Mouse (Mus musculus) bone marrow, adult 2 months (tissue): Measurements from ENCODE around the gene Naa40. TPM values are rescaled to one million over a fixed set of nuclear protein-coding genes. Genes with fewer than 3 reads are reported as not detected.

Experiments
- H3K27ac ChIP-seq: fragments of 200-500 bp; 2 replicates; pipeline ENCODE4 v1.5.1; 2012; ENCODE audit warnings: low read depth, mild to moderate bottlenecking, control low read depth, inconsistent platforms, low read length; ENCODE audit not compliant: control insufficient read depth, poor library complexity, insufficient read depth
- H3K4me1 ChIP-seq: fragments of 200-500 bp; 2 replicates; pipeline ENCODE4 v1.6.1; 2011; ENCODE audit warnings: low read length; ENCODE audit not compliant: control insufficient read depth, insufficient read depth
- H3K4me3 ChIP-seq: fragments of 200-500 bp; replicated peaks from 2 replicates; pipeline ENCODE3; 2011; ENCODE audit warnings: mild to moderate bottlenecking, low read depth, low read length, control low read depth; ENCODE audit not compliant: control insufficient read depth
- CTCF ChIP-seq: fragments of 200-500 bp; IDR thresholded peaks from 2 replicates; pipeline ENCODE4 v1.5.1; 2011; ENCODE audit warnings: low read length, control low read depth; ENCODE audit not compliant: control insufficient read depth, insufficient read depth
- POLR2A ChIP-seq: fragments of 200-500 bp; IDR thresholded peaks from 2 replicates; pipeline ENCODE4 v1.6.1; 2011; ENCODE audit warnings: low read depth, mild to moderate bottlenecking, control low read depth, low read length, borderline replicate concordance; ENCODE audit not compliant: control insufficient read depth
- WGBS: fragments of 180-500 bp; shearing (Covaris S2); methylation state at CpG from one replicate; pipeline ENCODE4 v1.1.7; 2018; 5-methylcytosine and 5-hydroxymethylcytosine counted together
- polyA plus RNA-seq: library from polyadenylated mRNA; stranded (reverse); fragments of >200 nt; gene quantifications from 2 replicates; pipeline ENCODE4 v1.2.4, GENCODE M21; 2011; ENCODE audit warnings: low replicate concordance; ENCODE audit not compliant: missing spikeins, insufficient read depth, insufficient read length

Gene Naa40
- polyA plus RNA-seq, 1 experiment, result 16.3 TPM

- Histone ChIP-seq H3K4me3 (no peak overlapping the region), H3K4me1 (no peaks in the 10 kb centered on the region), H3K27ac (no peak overlapping the region)
- WGBS, result 84% methylated on average over 13 of the region's 13 CpGs
- TF ChIP-seq POLR2A (no peak), CTCF (no peak)
Observed at GRCm38 (mm10) chr19:7177804-7178511, 63.0 kb downstream of the Naa40 start.

DNA sequence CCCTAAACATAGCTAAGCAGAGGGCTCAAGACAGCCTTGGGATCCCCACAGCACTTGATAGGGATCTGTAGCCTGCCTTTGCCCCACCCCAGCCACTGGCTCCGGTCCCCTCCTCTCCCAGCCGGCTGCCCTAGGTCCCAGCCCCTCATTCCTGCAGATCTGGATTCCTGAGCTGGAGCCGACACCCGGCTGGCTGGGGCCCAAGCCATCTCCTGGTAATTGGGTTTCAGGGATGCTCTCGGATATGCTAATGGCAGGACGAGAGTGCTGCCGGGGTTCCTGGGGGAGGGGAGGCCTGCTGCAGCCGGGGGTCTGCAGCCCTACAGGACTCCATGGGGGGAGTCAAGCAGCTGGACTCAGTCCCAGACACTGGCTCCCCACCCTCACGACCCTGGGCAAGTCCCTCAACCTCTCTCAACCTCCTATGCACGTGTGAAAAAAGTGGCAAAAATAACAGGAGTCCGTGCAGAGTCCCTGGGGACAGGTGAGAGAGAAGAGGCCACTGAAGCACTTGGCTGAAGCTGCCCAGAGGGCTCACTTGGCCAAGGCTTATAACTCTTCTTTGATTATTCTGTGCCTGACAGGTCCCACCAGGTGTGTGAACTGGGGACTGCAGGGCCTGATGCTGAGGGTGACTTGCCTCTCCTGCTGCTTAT, 64.8 kb downstream of the Naa40 start:
- 79% methylated on average over 11 of the region's 11 CpGs for WGBS
- Histone ChIP-seq H3K4me3 (no peak overlapping the region), H3K4me1 (no peaks in the 10 kb centered on the region), H3K27ac (no peak overlapping the region)
- TF ChIP-seq POLR2A (no peak), CTCF (no peak)

Other genes starting within 250 kb of the Naa40 start
- 14.8 and 28.8 TPM in 2 replicates for gene Dnajc4, start 248.6 kb downstream of the Naa40 start, polyA plus RNA-seq
- 13.2 and 20.7 TPM in 2 replicates for gene Nudt22, start 245.1 kb downstream of the Naa40 start, polyA plus RNA-seq
- gene Trpt1, start 245.1 kb downstream of the Naa40 start, polyA plus RNA-seq, result 4.6 TPM in 1 of 2 replicates, not detected in the other
- 149 and 202 TPM in 2 replicates for gene Fermt3, start 221.7 kb downstream of the Naa40 start, polyA plus RNA-seq
- gene Stip1, start 201.2 kb downstream of the Naa40 start, polyA plus RNA-seq, result 54.6 and 95.7 TPM in 2 replicates
- gene Macrod1, start 184.4 kb downstream of the Naa40 start, polyA plus RNA-seq, result 4.8 and 6.2 TPM in 2 replicates
- gene Flrt1, start 135.5 kb downstream of the Naa40 start, polyA plus RNA-seq, result not detected in 2 replicates
- 24.0 and 45.5 TPM in 2 replicates for gene Otub1, start 34.9 kb downstream of the Naa40 start, polyA plus RNA-seq
- 369 and 431 TPM in 2 replicates for gene Cox8a, start 23.6 kb downstream of the Naa40 start, polyA plus RNA-seq
- gene Rcor2, start 26.1 kb upstream of the Naa40 start, polyA plus RNA-seq, result 4.4 and 19.6 TPM in 2 replicates
- 32.0 and 66.7 TPM in 2 replicates for gene Mark2, start 100.7 kb upstream of the Naa40 start, polyA plus RNA-seq
- 13.6 and 35.3 TPM in 2 replicates for gene Spindoc, start 141.8 kb upstream of the Naa40 start, polyA plus RNA-seq
- 8.5 and 12.2 TPM in 2 replicates for gene 2700081O15Rik, start 176.4 kb upstream of the Naa40 start, polyA plus RNA-seq
- 53.1 and 78.4 TPM in 2 replicates for gene Rtn3, start 242.1 kb upstream of the Naa40 start, polyA plus RNA-seq